Mouse (Mus musculus): ENCODE results near the gene Bud23. TPM values are rescaled to one million over a fixed set of nuclear protein-coding genes. Genes with fewer than 3 reads are reported as not detected.

The Bud23 gene
- polyA plus RNA-seq, 1 experiment from 2014 or later = 137 TPM

Other genes starting within 250 kb of the Bud23 start
- not detected in 2 replicates for gene Tmem270, start 158.2 kb downstream of the Bud23 start, polyA plus RNA-seq (2015; fragmentation: Nextera tagmentation; extraction: Ambion mirVana)
- gene Cldn13, start 149.4 kb downstream of the Bud23 start, polyA plus RNA-seq (2015; fragmentation: Nextera tagmentation; extraction: Ambion mirVana) = 2.0 and 5.1 TPM in 2 replicates
- 23.3 and 26.1 TPM in 2 replicates for gene Mettl27, start 132.6 kb downstream of the Bud23 start, polyA plus RNA-seq (2015; fragmentation: Nextera tagmentation; extraction: Ambion mirVana)
- 39.3 and 45.6 TPM in 2 replicates for gene Cldn4, start 118.0 kb downstream of the Bud23 start, polyA plus RNA-seq (2015; fragmentation: Nextera tagmentation; extraction: Ambion mirVana)
- 52.9 and 56.3 TPM in 2 replicates for gene Cldn3, start 78.7 kb downstream of the Bud23 start, polyA plus RNA-seq (2015; fragmentation: Nextera tagmentation; extraction: Ambion mirVana)
- 69.1 and 71.6 TPM in 2 replicates for gene Abhd11, start 55.8 kb downstream of the Bud23 start, polyA plus RNA-seq (2015; fragmentation: Nextera tagmentation; extraction: Ambion mirVana)
- gene Stx1a, start 41.5 kb downstream of the Bud23 start, polyA plus RNA-seq (2015; fragmentation: Nextera tagmentation; extraction: Ambion mirVana) = 12.1 and 13.8 TPM in 2 replicates
- 30.9 and 36.7 TPM in 2 replicates for gene Dnajc30, start 757 bp downstream of the Bud23 start, polyA plus RNA-seq (2015; fragmentation: Nextera tagmentation; extraction: Ambion mirVana)
- gene Vps37d, start 13.3 kb upstream of the Bud23 start, polyA plus RNA-seq (2015; fragmentation: Nextera tagmentation; extraction: Ambion mirVana) = 9.2 and 10.9 TPM in 2 replicates
- 7.3 and 7.4 TPM in 2 replicates for gene Mlxipl, start 24.9 kb upstream of the Bud23 start, polyA plus RNA-seq (2015; fragmentation: Nextera tagmentation; extraction: Ambion mirVana)
- gene Tbl2, start 84.7 kb upstream of the Bud23 start, polyA plus RNA-seq (2015; fragmentation: Nextera tagmentation; extraction: Ambion mirVana) = 25.5 and 26.8 TPM in 2 replicates
- 52.9 and 53.2 TPM in 2 replicates for gene Bcl7b, start 103.3 kb upstream of the Bud23 start, polyA plus RNA-seq (2015; fragmentation: Nextera tagmentation; extraction: Ambion mirVana)
- gene Baz1b, start 122.3 kb upstream of the Bud23 start, polyA plus RNA-seq (2015; fragmentation: Nextera tagmentation; extraction: Ambion mirVana) = 40.4 and 42.3 TPM in 2 replicates
- gene Fzd9, start 186.3 kb upstream of the Bud23 start, polyA plus RNA-seq (2015; fragmentation: Nextera tagmentation; extraction: Ambion mirVana) = 1.7 and 2.0 TPM in 2 replicates

All from kidney, embryonic 15.5 days (tissue).